Mouse (Mus musculus): ENCODE measurements around the gene Adam23. TPM values are rescaled to one million over a fixed set of nuclear protein-coding genes. Genes with fewer than 3 reads are reported as not detected.

Adam23 gene
- polyA plus RNA-seq, 1 experiment from 2014 or later, result 3.0 TPM

- Histone ChIP-seq H3K4me1 (replicated peaks; ENCODE audit: insufficient read depth, low read length) (no peaks in the 10 kb centered on the region), H3K4me3 (replicated peaks; ENCODE audit: low read depth, low read length) (no peak overlapping the region), H3K36me3 (ENCODE audit: insufficient read depth, low read length) (no peaks in the 10 kb centered on the region), H3K9ac (ENCODE audit: low read depth, low read length) (no peak overlapping the region), H3K27ac (no peak overlapping the region), H3K4me2 (ENCODE audit: low read length) (no peak overlapping the region), H3K27me3 (ENCODE audit: insufficient read depth, low read length) (no peaks in the 10 kb centered on the region), H3K9me3 (replicated peaks; ENCODE audit: low read length) (no peaks in the 10 kb centered on the region)
- ATAC-seq (replicated peaks; ENCODE audit: low FRiP score, low read depth) (no peak), DNase-seq (ENCODE audit: low spot score) (no peak)
- TF ChIP-seq CTCF (IDR thresholded peaks at IDR 0.05; ENCODE audit: low read depth), result no peak
- 79% methylated on average over 6 of the region's 6 CpGs for WGBS
Measured at GRCm38 (mm10) chr1:63639921-63640320, 194.2 kb downstream of the Adam23 start.

Other genes with a start within 250 kb of the Adam23 start
- 0.15 and 0.17 TPM in 2 replicates for gene Gpr1, start 231.3 kb upstream of the Adam23 start, polyA plus RNA-seq (2015; fragmentation: Nextera tagmentation; extraction: Ambion mirVana)
- gene Zdbf2, start 172.6 kb upstream of the Adam23 start, polyA plus RNA-seq (2015; fragmentation: Nextera tagmentation; extraction: Ambion mirVana), result 2.3 and 2.5 TPM in 2 replicates
- not detected in 2 replicates for gene Gm39653, start 170.1 kb downstream of the Adam23 start, polyA plus RNA-seq (2015; fragmentation: Nextera tagmentation; extraction: Ambion mirVana)
- gene Dytn, start 241.0 kb downstream of the Adam23 start, polyA plus RNA-seq (2015; fragmentation: Nextera tagmentation; extraction: Ambion mirVana), result not detected in 2 replicates